Mouse (Mus musculus) E14TG2a.4 (cell line): ENCODE results near the gene Glis1.

Experiments used
- CTCF ChIP-seq: conservative IDR thresholded peaks from 2 replicates; pipeline ENCODE4 v1.5.1; 2014; ENCODE audit warnings: low read length
- NANOG ChIP-seq: IDR thresholded peaks from 2 replicates; pipeline ENCODE4 v1.6.1; 2014; ENCODE audit warnings: borderline replicate concordance, low read length, mixed read lengths
- POU5F1 ChIP-seq: IDR thresholded peaks from 2 replicates; pipeline ENCODE4 v1.6.1; 2014; ENCODE audit warnings: low read length, borderline replicate concordance

DNA sequence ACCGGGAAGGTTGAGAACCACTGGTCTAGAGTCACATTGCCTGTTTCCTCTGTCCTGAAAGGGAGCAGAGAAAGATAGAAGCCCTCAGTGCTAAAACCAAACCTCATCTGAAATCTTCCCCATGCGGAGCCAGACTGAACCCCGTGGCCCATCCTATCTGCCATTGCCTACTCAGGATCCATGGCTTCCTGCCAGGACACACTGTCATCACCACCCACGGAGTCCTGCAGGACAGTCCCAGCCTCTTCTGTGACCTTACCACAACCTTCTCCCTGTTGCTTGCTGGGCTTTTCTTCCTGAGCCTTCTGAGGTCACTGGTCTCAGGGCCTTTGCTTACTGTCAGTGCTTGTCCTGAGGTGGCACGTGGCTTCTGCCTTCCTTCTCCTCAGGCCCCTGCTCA is 118.3 kb downstream of the Glis1 start:
- no peak for TF ChIP-seq CTCF
- no peak for TF ChIP-seq POU5F1
- no peak for TF ChIP-seq NANOG
